Mouse (Mus musculus) forebrain, embryonic 16.5 days (tissue): ENCODE data around the gene Armh3. TPM values are rescaled to one million over a fixed set of nuclear protein-coding genes. Genes with fewer than 3 reads are reported as not detected.

Experiments
- ATAC-seq: fragments of 200-750 bp; cut with Nextera tagmentation; 2 replicates; pipeline ENCODE4 v1.8.0; 2017; ENCODE audit warnings: mild to moderate bottlenecking, moderate library complexity
- H3K27ac ChIP-seq: fragments of 300-500 bp; sonication (generic); 2 replicates; pipeline ENCODE4 v1.5.1; 2014; ENCODE audit warnings: low read length, control low read depth
- H3K27me3 ChIP-seq: fragments of 300-500 bp; sonication (generic); replicated peaks from 2 replicates; pipeline ENCODE4 v1.6.1; 2014; ENCODE audit warnings: low read length; ENCODE audit not compliant: control insufficient read depth, insufficient read depth
- H3K36me3 ChIP-seq: fragments of 300-500 bp; sonication (generic); 2 replicates; pipeline ENCODE4 v1.6.1; 2014; ENCODE audit not compliant: control insufficient read depth, insufficient read depth
- H3K4me1 ChIP-seq: fragments of 300-500 bp; sonication (generic); replicated peaks from 2 replicates; pipeline ENCODE4 v1.6.1; 2014; ENCODE audit warnings: low read length; ENCODE audit not compliant: control insufficient read depth, insufficient read depth
- H3K4me2 ChIP-seq: fragments of 300-500 bp; sonication (generic); 2 replicates; pipeline ENCODE4 v1.6.1; 2014; ENCODE audit warnings: mild to moderate bottlenecking, low read length, control low read depth
- H3K4me3 ChIP-seq: fragments of 300-500 bp; sonication (generic); replicated peaks from 2 replicates; pipeline ENCODE4 v1.5.1; 2014; ENCODE audit warnings: mild to moderate bottlenecking, low read length, control low read depth
- H3K9ac ChIP-seq: fragments of 300-500 bp; sonication (generic); replicated peaks from 2 replicates; pipeline ENCODE4 v1.6.1; 2014; ENCODE audit warnings: low read depth, low read length, control low read depth
- H3K9me3 ChIP-seq: fragments of 300-500 bp; sonication (generic); 2 replicates; pipeline ENCODE4 v1.6.1; 2016; ENCODE audit warnings: low read length; ENCODE audit not compliant: control insufficient read depth
- WGBS: fragments of 180-500 bp; shearing (Covaris S2); extraction: QIAGEN DNeasy Blood & Tissue Kit; methylation state at CpG from one replicate; pipeline ENCODE4 v1.1.7; 2014; 5-methylcytosine and 5-hydroxymethylcytosine counted together
- polyA plus RNA-seq: library from polyadenylated mRNA; unstranded; fragments of >200 nt; fragmentation: Nextera tagmentation; extraction: Ambion mirVana; gene quantifications from 2 replicates; pipeline ENCODE4 v1.2.1, GENCODE M21; 2015

Armh3 gene
- polyA plus RNA-seq, 1 experiment from 2014 or later, result 25.3 TPM

GRCm38 (mm10) chr19:45783933-45784576, 214.2 kb downstream of the Armh3 start:
- 35% methylated on average over 17 of the region's 17 CpGs for WGBS
- 0 out of 2 replicates have a peak overlapping the region, but pooled peaks have one; percentile 21 for H3K27ac ChIP-seq
- H3K27me3 ChIP-seq, result no peaks in the 10 kb centered on the region
- H3K4me2 ChIP-seq, result peak overlapping the region; percentile 60
- H3K4me3 ChIP-seq, result peak overlapping the region; percentile 100
- peaks cover 32% of the 10 kb centered on the region for H3K4me1 ChIP-seq
- H3K36me3 ChIP-seq, result no peaks in the 10 kb centered on the region; the same call in 1 of the 2 replicates
- H3K9ac ChIP-seq, result peak overlapping the region; percentile 30; the same call in 1 of the 2 replicates
- no peaks in the 10 kb centered on the region for H3K9me3 ChIP-seq
- ATAC-seq, result no peak

- peak within 1 kb of the TSS; percentile 75 for H3K4me2 ChIP-seq
- peak within 1 kb of the TSS; percentile 98 for H3K27ac ChIP-seq
- H3K9me3 ChIP-seq, result no peaks in the 10 kb centered on the region
- peaks cover 2% of the 10 kb centered on the region; the same call in 1 of the 2 replicates for H3K36me3 ChIP-seq
- peak within 1 kb of the TSS; percentile 100 for H3K4me3 ChIP-seq
- H3K4me1 ChIP-seq, result peaks cover 34% of the 10 kb centered on the region
- peak within 1 kb of the TSS; percentile 99 for H3K9ac ChIP-seq
- ATAC-seq, result peak; percentile 97
- WGBS, result under 1% methylated on average over 60 of the region's 71 CpGs
- H3K27me3 ChIP-seq, result no peaks in the 10 kb centered on the region
These were observed 214.9 kb downstream of the Armh3 start, which contains the start of gene Mgea5 for GRCm38 (mm10) chr19:45783181-45783932. Gene Mgea5 (minus strand): TSS chr19:45783837.

GRCm38 (mm10) chr19:45782315-45783001, 215.8 kb downstream of the Armh3 start:
- Histone ChIP-seq H3K4me2 (peak overlapping the region; percentile 75), H3K27ac (peak overlapping the region; percentile 98), H3K36me3 (peaks cover 2% of the 10 kb centered on the region; the same call in 1 of the 2 replicates), H3K9ac (peak overlapping the region; percentile 99), H3K4me1 (peaks cover 34% of the 10 kb centered on the region), H3K4me3 (peak overlapping the region; percentile 100), H3K27me3 (no peaks in the 10 kb centered on the region), H3K9me3 (no peaks in the 10 kb centered on the region)
- WGBS, result under 1% methylated on average over 36 of the region's 36 CpGs
- peak; percentile 8 for ATAC-seq

GRCm38 (mm10) chr19:45781676-45782075, 216.6 kb downstream of the Armh3 start:
- Histone ChIP-seq H3K4me3 (peak overlapping the region; percentile 100), H3K4me2 (peak overlapping the region; percentile 75), H3K4me1 (peaks cover 34% of the 10 kb centered on the region), H3K36me3 (peaks cover 6% of the 10 kb centered on the region; the same call in 1 of the 2 replicates), H3K27me3 (no peaks in the 10 kb centered on the region), H3K9me3 (no peaks in the 10 kb centered on the region), H3K9ac (no peak overlapping the region), H3K27ac (no peak overlapping the region)
- no peak for ATAC-seq
- 56% methylated on average over 8 of the region's 8 CpGs for WGBS

GRCm38 (mm10) chr19:45780350-45780915, 217.9 kb downstream of the Armh3 start:
- Histone ChIP-seq H3K4me1 (peaks cover 34% of the 10 kb centered on the region), H3K9me3 (no peaks in the 10 kb centered on the region), H3K4me2 (peak overlapping the region; percentile 75), H3K9ac (no peak overlapping the region), H3K27me3 (no peaks in the 10 kb centered on the region), H3K4me3 (no peak overlapping the region), H3K36me3 (peaks cover 9% of the 10 kb centered on the region; the same call in 1 of the 2 replicates), H3K27ac (no peak overlapping the region)
- 90% methylated on average over 13 of the region's 13 CpGs for WGBS
- ATAC-seq, result no peak

GRCm38 (mm10) chr19:45775486-45775885, 222.8 kb downstream of the Armh3 start:
- Histone ChIP-seq H3K36me3 (peaks cover 38% of the 10 kb centered on the region), H3K9me3 (no peaks in the 10 kb centered on the region), H3K4me2 (no peak overlapping the region), H3K27me3 (no peaks in the 10 kb centered on the region), H3K4me1 (peaks cover 15% of the 10 kb centered on the region), H3K4me3 (no peak overlapping the region), H3K27ac (no peak overlapping the region), H3K9ac (no peak overlapping the region)
- 78% methylated on average over 2 of the region's 2 CpGs for WGBS
- ATAC-seq, result no peak

- Histone ChIP-seq H3K9me3 (no peaks in the 10 kb centered on the region), H3K4me3 (no peak overlapping the region), H3K36me3 (peaks cover 59% of the 10 kb centered on the region), H3K4me1 (no peaks in the 10 kb centered on the region), H3K27ac (no peak overlapping the region), H3K27me3 (no peaks in the 10 kb centered on the region), H3K4me2 (no peak overlapping the region), H3K9ac (no peak overlapping the region)
- 95% methylated on average over 5 of the region's 5 CpGs for WGBS
- ATAC-seq, result no peak
These were observed 226.8 kb downstream of the Armh3 start for GRCm38 (mm10) chr19:45771501-45771900.
